Mouse (Mus musculus): ENCODE measurements at regions not wholly inside any gene's neighbourhood (a gene's known extent, or its start where the extent isn't known, plus 50 kb on each side); places are given as distances from the start of the nearest gene placed in this dataset.

- Histone ChIP-seq H3K27ac (peak overlapping the region; percentile 9; the same call in 1 of the 2 replicates), H3K9me3 (no peaks in the 10 kb centered on the region), H3K4me3 (no peak overlapping the region), H3K4me1 (peaks cover 27% of the 10 kb centered on the region), H3K36me3 (replicated peaks) (no peaks in the 10 kb centered on the region), H3K27me3 (ENCODE audit: poor library complexity, severe bottlenecking) (no peaks in the 10 kb centered on the region)
- WGBS: 66% methylated on average over 10 of the region's 10 CpGs
- DNase-seq (ENCODE audit: extremely low spot score, low spot score): peak; percentile 53
These were observed 1093.5 kb downstream of the Mrps31 start for GRCm38 (mm10) chr8:23504704-23505103.

GRCm38 (mm10) chr8:23505216-23505615 lies 1094.1 kb downstream of the Mrps31 start:
- Histone ChIP-seq H3K27me3 (ENCODE audit: poor library complexity, severe bottlenecking) (no peaks in the 10 kb centered on the region), H3K4me1 (peaks cover 30% of the 10 kb centered on the region), H3K4me3 (no peak overlapping the region), H3K36me3 (replicated peaks) (no peaks in the 10 kb centered on the region), H3K27ac (no peak overlapping the region; the same call in 1 of the 2 replicates), H3K9me3 (no peaks in the 10 kb centered on the region)
- no peak for DNase-seq (ENCODE audit: extremely low spot score, low spot score)
- 92% methylated on average over 9 of the region's 9 CpGs for WGBS

GRCm38 (mm10) chr8:23505966-23506365 lies 1094.8 kb downstream of the Mrps31 start:
- Histone ChIP-seq H3K36me3 (replicated peaks) (no peaks in the 10 kb centered on the region), H3K9me3 (no peaks in the 10 kb centered on the region), H3K27me3 (ENCODE audit: poor library complexity, severe bottlenecking) (no peaks in the 10 kb centered on the region), H3K27ac (no peak overlapping the region), H3K4me1 (peaks cover 34% of the 10 kb centered on the region), H3K4me3 (no peak overlapping the region)
- whole genome bisulfite sequencing: 93% methylated on average over 4 of the region's 4 CpGs
- DNase-seq (ENCODE audit: extremely low spot score, low spot score): no peak

GRCm38 (mm10) chr8:23507661-23508060 lies 1096.5 kb downstream of the Mrps31 start:
- no peaks in the 10 kb centered on the region for H3K27me3 ChIP-seq (ENCODE audit: poor library complexity, severe bottlenecking)
- no peak overlapping the region for H3K4me3 ChIP-seq
- no peak for DNase-seq (ENCODE audit: extremely low spot score, low spot score)
- WGBS: 68% methylated on average over 4 of the region's 4 CpGs
- H3K27ac ChIP-seq: no peak overlapping the region
- no peaks in the 10 kb centered on the region for H3K9me3 ChIP-seq
- H3K4me1 ChIP-seq: peaks cover 34% of the 10 kb centered on the region
- H3K36me3 ChIP-seq (replicated peaks): no peaks in the 10 kb centered on the region

- Histone ChIP-seq H3K36me3 (replicated peaks) (no peaks in the 10 kb centered on the region), H3K4me3 (no peak overlapping the region), H3K27me3 (ENCODE audit: poor library complexity, severe bottlenecking) (no peaks in the 10 kb centered on the region), H3K4me1 (peaks cover 25% of the 10 kb centered on the region), H3K9me3 (no peaks in the 10 kb centered on the region), H3K27ac (no peak overlapping the region)
- 65% methylated on average over 5 of the region's 5 CpGs for WGBS
- no peak for DNase-seq (ENCODE audit: extremely low spot score, low spot score)
These were observed 1098.9 kb downstream of the Mrps31 start for GRCm38 (mm10) chr8:23510076-23510475.

GRCm38 (mm10) chr8:23510561-23510960 lies 1099.4 kb downstream of the Mrps31 start:
- Histone ChIP-seq H3K9me3 (no peaks in the 10 kb centered on the region), H3K27me3 (ENCODE audit: poor library complexity, severe bottlenecking) (no peaks in the 10 kb centered on the region), H3K36me3 (replicated peaks) (no peaks in the 10 kb centered on the region), H3K27ac (0 out of 2 replicates have a peak overlapping the region, but pooled peaks have one; percentile 44), H3K4me1 (peaks cover 25% of the 10 kb centered on the region), H3K4me3 (no peak overlapping the region)
- WGBS: 78% methylated on average over 5 of the region's 5 CpGs
- DNase-seq (ENCODE audit: extremely low spot score, low spot score): no peak

- Histone ChIP-seq H3K36me3 (replicated peaks) (no peaks in the 10 kb centered on the region), H3K4me3 (no peak overlapping the region), H3K9me3 (no peaks in the 10 kb centered on the region), H3K27me3 (ENCODE audit: poor library complexity, severe bottlenecking) (no peaks in the 10 kb centered on the region), H3K4me1 (peaks cover 25% of the 10 kb centered on the region), H3K27ac (no peak overlapping the region)
- WGBS: 78% methylated on average over 1 of the region's 1 CpGs
- no peak for DNase-seq (ENCODE audit: extremely low spot score, low spot score)
These were observed 1100.1 kb downstream of the Mrps31 start for GRCm38 (mm10) chr8:23511264-23511663.

- DNase-seq (ENCODE audit: extremely low spot score, low spot score): no peak
- Histone ChIP-seq H3K4me3 (no peak overlapping the region), H3K9me3 (no peaks in the 10 kb centered on the region), H3K27me3 (ENCODE audit: poor library complexity, severe bottlenecking) (no peaks in the 10 kb centered on the region), H3K36me3 (replicated peaks) (no peaks in the 10 kb centered on the region), H3K4me1 (peaks cover 25% of the 10 kb centered on the region), H3K27ac (no peak overlapping the region)
- 95% methylated on average over 6 of the region's 6 CpGs for WGBS
These were observed 1100.6 kb downstream of the Mrps31 start for GRCm38 (mm10) chr8:23511792-23512191.

GRCm38 (mm10) chr8:23516469-23516868 lies 1105.3 kb downstream of the Mrps31 start:
- WGBS: 93% methylated on average over 2 of the region's 2 CpGs
- Histone ChIP-seq H3K4me3 (no peak overlapping the region), H3K4me1 (no peaks in the 10 kb centered on the region), H3K27me3 (ENCODE audit: poor library complexity, severe bottlenecking) (no peaks in the 10 kb centered on the region), H3K27ac (no peak overlapping the region), H3K36me3 (replicated peaks) (no peaks in the 10 kb centered on the region), H3K9me3 (no peaks in the 10 kb centered on the region)
- no peak for DNase-seq (ENCODE audit: extremely low spot score, low spot score)

- Histone ChIP-seq H3K27ac (peak overlapping the region; percentile 63), H3K9me3 (no peaks in the 10 kb centered on the region), H3K4me1 (0 out of 2 replicates have a peak, but pooled peaks cover 3% of the 10 kb centered on the region), H3K27me3 (ENCODE audit: poor library complexity, severe bottlenecking) (no peaks in the 10 kb centered on the region), H3K4me3 (no peak overlapping the region), H3K36me3 (replicated peaks) (no peaks in the 10 kb centered on the region)
- DNase-seq (ENCODE audit: extremely low spot score, low spot score): peak; percentile 72
- 61% methylated on average over 10 of the region's 10 CpGs for WGBS
These were observed 1120.5 kb downstream of the Mrps31 start for GRCm38 (mm10) chr8:23531551-23532142.

GRCm38 (mm10) chr8:23537681-23538359 lies 1126.7 kb downstream of the Mrps31 start:
- Histone ChIP-seq H3K4me3 (no peak overlapping the region), H3K4me1 (0 out of 2 replicates have a peak, but pooled peaks cover 4% of the 10 kb centered on the region), H3K9me3 (no peaks in the 10 kb centered on the region), H3K27me3 (ENCODE audit: poor library complexity, severe bottlenecking) (no peaks in the 10 kb centered on the region), H3K27ac (no peak overlapping the region), H3K36me3 (replicated peaks) (no peaks in the 10 kb centered on the region)
- no peak for DNase-seq (ENCODE audit: extremely low spot score, low spot score)
- 87% methylated on average over 7 of the region's 7 CpGs for WGBS

- H3K4me3 ChIP-seq: no peak overlapping the region
- 78% methylated on average over 11 of the region's 12 CpGs for WGBS
- no peak for DNase-seq (ENCODE audit: extremely low spot score, low spot score)
These were observed 1142.7 kb downstream of the Mrps31 start for GRCm38 (mm10) chr8:23553565-23554473.

More at GRCm38 (mm10) chr8:23553565-23554473, 1142.7 kb downstream of the Mrps31 start:
- Histone ChIP-seq H3K27me3 (ENCODE audit: poor library complexity, severe bottlenecking) (no peaks in the 10 kb centered on the region), H3K4me1 (peaks cover 9% of the 10 kb centered on the region), H3K9me3 (no peaks in the 10 kb centered on the region), H3K27ac (peak overlapping the region; percentile 49; the same call in 1 of the 2 replicates), H3K36me3 (replicated peaks) (no peaks in the 10 kb centered on the region)
